15 mouse cellular contexts compared by ENCODE assay signal in genomic region chr8:120248031-120248430, GRCm38 (mm10). TPM values are rescaled to one million over a fixed set of nuclear protein-coding genes. Genes with fewer than 3 reads are reported as not detected.
A peak's percentile ranks its signal among the peaks of the same experiment; 100 is the strongest.
DNase-seq lines count a peak whose midpoint lies in the region; ATAC-seq and TF ChIP-seq lines count a peak whose summit lies in the region.
"Had no signal": no experiment of that assay in that cellular context is flagged by ENCODE, and none has a peak within 500 bp of the region (broad histone marks: within the 10 kb centered on the region; RNA-seq: fewer than 3 reads in every experiment).

No protein-coding gene starts in this region.

- no peak overlapping the region for H3K4me2 ChIP-seq in forebrain, postnatal 0 days (ENCODE audit: low read depth)
- no peak overlapping the region for H3K4me2 ChIP-seq in limb, embryonic 12.5 days
- H3K4me2 ChIP-seq: embryonic facial prominence, embryonic 12.5 days; hindbrain, embryonic 13.5 days; kidney, embryonic 15.5 days; midbrain, embryonic 13.5 days had no signal

- TF ChIP-seq CTCF in forebrain, postnatal 0 days (IDR thresholded peaks at IDR 0.05; ENCODE audit: low read depth): no peak

- no peaks in the 10 kb centered on the region for H3K27me3 ChIP-seq in forebrain, postnatal 0 days (ENCODE audit: insufficient read depth, low read length)
- H3K27me3 ChIP-seq in forebrain, embryonic 10.5 days (ENCODE audit: poor library complexity, severe bottlenecking): no peaks in the 10 kb centered on the region
- no peaks in the 10 kb centered on the region for H3K27me3 ChIP-seq in limb, embryonic 12.5 days
- H3K27me3 ChIP-seq in limb, embryonic 10.5 days (ENCODE audit: low read depth, poor library complexity, severe bottlenecking): no peaks in the 10 kb centered on the region
- H3K27me3 ChIP-seq: embryonic facial prominence, embryonic 12.5 days; hindbrain, embryonic 13.5 days; kidney, embryonic 15.5 days; midbrain, embryonic 13.5 days; Patski had no signal

- no peaks in the 10 kb centered on the region for H3K36me3 ChIP-seq in forebrain, postnatal 0 days (ENCODE audit: insufficient read depth)
- H3K36me3 ChIP-seq in forebrain, embryonic 10.5 days (replicated peaks): peaks cover 20% of the 10 kb centered on the region
- H3K36me3 ChIP-seq in limb, embryonic 12.5 days: peaks cover 30% of the 10 kb centered on the region
- H3K36me3 ChIP-seq in limb, embryonic 10.5 days: peaks cover 45% of the 10 kb centered on the region
- H3K36me3 ChIP-seq: hindbrain, embryonic 13.5 days; midbrain, embryonic 13.5 days had no signal

- no peaks in the 10 kb centered on the region for H3K4me1 ChIP-seq in forebrain, postnatal 0 days (ENCODE audit: insufficient read depth)
- peaks cover 32% of the 10 kb centered on the region for H3K4me1 ChIP-seq in forebrain, embryonic 10.5 days
- peaks cover 32% of the 10 kb centered on the region for H3K4me1 ChIP-seq in limb, embryonic 12.5 days (replicated peaks)
- peaks cover 32% of the 10 kb centered on the region for H3K4me1 ChIP-seq in limb, embryonic 10.5 days
- peaks cover 8% of the 10 kb centered on the region for H3K4me1 ChIP-seq in brown adipose tissue, adult 24 weeks (ENCODE audit: control insufficient read depth, insufficient read depth, insufficient read length, low read length)

- no peak for DNase-seq in forebrain, postnatal 0 days
- DNase-seq in forebrain, embryonic 10.5 days (ENCODE audit: extremely low spot score, low spot score): no peak
- no peak for DNase-seq in limb, embryonic 10.5 days (ENCODE audit: low spot score)
- peak; percentile 75 for DNase-seq in skeletal muscle tissue, adult 2 months (ENCODE audit: low read depth, low spot score)
- no peak for DNase-seq in ovary, postnatal 36 days (ENCODE audit: low spot score)
- DNase-seq: heart, postnatal 10 days; thymus, adult 2 months had no signal

- ATAC-seq in forebrain, postnatal 0 days: peak; percentile 86
- no peak for ATAC-seq in limb, embryonic 12.5 days (ENCODE audit: insufficient number of reproducible peaks, insufficient read depth, low FRiP score, low TSS enrichment, low read depth)
- ATAC-seq: midbrain, embryonic 13.5 days; Patski had no signal

- H3K27ac ChIP-seq in forebrain, postnatal 0 days (ENCODE audit: low read depth, low read length): no peak overlapping the region
- no peak overlapping the region for H3K27ac ChIP-seq in forebrain, embryonic 10.5 days
- peak overlapping the region; percentile 50 for H3K27ac ChIP-seq in limb, embryonic 12.5 days
- no peak overlapping the region for H3K27ac ChIP-seq in limb, embryonic 10.5 days
- peak overlapping the region; percentile 22 for H3K27ac ChIP-seq in brown adipose tissue, adult 24 weeks (replicated peaks; ENCODE audit: low read depth, low read length)
- H3K27ac ChIP-seq: embryonic facial prominence, embryonic 12.5 days; hindbrain, embryonic 13.5 days; kidney, embryonic 15.5 days; liver, embryonic 14.5 days; midbrain, embryonic 13.5 days had no signal

- WGBS in forebrain, postnatal 0 days: 71% methylated on average over 7 of the region's 7 CpGs
- WGBS in forebrain, embryonic 10.5 days: 85% methylated on average over 7 of the region's 7 CpGs
- 69% methylated on average over 7 of the region's 7 CpGs for WGBS in limb, embryonic 12.5 days
- whole genome bisulfite sequencing in limb, embryonic 10.5 days: 75% methylated on average over 7 of the region's 7 CpGs

- H3K9me3 ChIP-seq in forebrain, postnatal 0 days (ENCODE audit: low read length): no peaks in the 10 kb centered on the region
- H3K9me3 ChIP-seq in forebrain, embryonic 10.5 days: peaks cover 6% of the 10 kb centered on the region; the same call in 1 of the 2 replicates
- peaks cover 10% of the 10 kb centered on the region; the same call in 1 of the 2 replicates for H3K9me3 ChIP-seq in limb, embryonic 12.5 days
- H3K9me3 ChIP-seq in limb, embryonic 10.5 days (replicated peaks): no peaks in the 10 kb centered on the region
- H3K9me3 ChIP-seq: embryonic facial prominence, embryonic 12.5 days; hindbrain, embryonic 13.5 days; kidney, embryonic 15.5 days; midbrain, embryonic 13.5 days had no signal

- no peak overlapping the region for H3K9ac ChIP-seq in forebrain, postnatal 0 days
- H3K9ac ChIP-seq in limb, embryonic 12.5 days (replicated peaks): no peak overlapping the region
- H3K9ac ChIP-seq: embryonic facial prominence, embryonic 12.5 days; hindbrain, embryonic 13.5 days; kidney, embryonic 15.5 days; liver, embryonic 14.5 days; midbrain, embryonic 13.5 days had no signal

- no peak overlapping the region for H3K4me3 ChIP-seq in forebrain, postnatal 0 days (ENCODE audit: low read depth, low read length)
- no peak overlapping the region for H3K4me3 ChIP-seq in forebrain, embryonic 10.5 days
- no peak overlapping the region for H3K4me3 ChIP-seq in limb, embryonic 12.5 days (replicated peaks)
- H3K4me3 ChIP-seq in limb, embryonic 10.5 days: no peak overlapping the region
- no peak overlapping the region for H3K4me3 ChIP-seq in brown adipose tissue, adult 24 weeks (ENCODE audit: insufficient read depth, low read depth, low read length)
- H3K4me3 ChIP-seq: embryonic facial prominence, embryonic 12.5 days; hindbrain, embryonic 13.5 days; kidney, embryonic 15.5 days; midbrain, embryonic 13.5 days had no signal

RNA-seq across cellular contexts. Expression of gene Gse1, which starts 19.8 kb away (rescaled TPM):
- 24.2 and 48.2 TPM in 2 replicates for total RNA-seq in forebrain, postnatal 0 days (2014; rRNA removed)
- 10.5 and 15.9 TPM in 2 replicates for polyA plus RNA-seq in forebrain, postnatal 0 days (2015; fragmentation: Nextera tagmentation; extraction: Ambion mirVana)
- 11.1 and 12.0 TPM in 2 replicates for polyA plus RNA-seq in forebrain, embryonic 10.5 days (2016; fragmentation: Nextera tagmentation; extraction: Ambion mirVana)
- 7.6 and 9.1 TPM in 2 replicates for polyA plus RNA-seq in limb, embryonic 12.5 days (2016; fragmentation: Nextera tagmentation; extraction: Ambion mirVana)
- polyA plus RNA-seq in limb, embryonic 10.5 days (2016; fragmentation: Nextera tagmentation; extraction: Ambion mirVana): 6.7 and 8.1 TPM in 2 replicates
- polyA plus RNA-seq in brown adipose tissue, adult 24 weeks (2012; ENCODE audit: insufficient read depth, insufficient read length, missing spikeins): 8.0 and 9.9 TPM in 2 replicates

Comparison
In these comparisons a context has a peak if more than half of its experiments do, and no peak if none do; other contexts are left out.
1. H3K27ac ChIP-seq: peak in limb, embryonic 12.5 days (single experiment) and brown adipose tissue, adult 24 weeks (single experiment); none in forebrain, postnatal 0 days (single experiment), forebrain, embryonic 10.5 days (single experiment) and limb, embryonic 10.5 days (single experiment).